Mouse (Mus musculus): ENCODE data around the gene Prph. TPM values are rescaled to one million over a fixed set of nuclear protein-coding genes. Genes with fewer than 3 reads are reported as not detected.

Prph gene
- polyA plus RNA-seq, 1 experiment from 2014 or later: 0.83 TPM

DNA sequence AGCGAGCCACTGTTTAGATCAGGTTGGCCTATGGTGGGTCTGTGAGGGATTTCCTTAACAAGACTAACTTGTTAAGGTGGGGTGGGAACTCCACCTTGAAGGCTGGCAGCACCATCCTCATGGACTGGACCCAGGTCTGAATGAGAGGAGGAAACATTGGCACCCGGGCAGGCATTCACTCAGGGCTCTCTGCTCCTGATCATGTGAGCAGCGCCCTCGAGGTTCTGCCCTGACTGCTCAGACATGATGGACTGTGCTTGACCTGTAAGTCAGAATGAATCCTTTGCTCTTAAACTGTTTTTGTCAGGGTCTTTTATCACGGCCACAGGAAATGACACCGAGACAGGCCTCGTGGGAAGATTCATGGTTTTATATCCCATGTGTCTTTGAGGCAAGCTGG lies 50.3 kb downstream of the Prph start:
- no peak overlapping the region for H3K4me2 ChIP-seq
- peaks cover 4% of the 10 kb centered on the region; the same call in 1 of the 2 replicates for H3K36me3 ChIP-seq (replicated peaks)
- no peaks in the 10 kb centered on the region for H3K4me1 ChIP-seq (replicated peaks)
- H3K4me3 ChIP-seq (replicated peaks): no peak overlapping the region
- ATAC-seq (ENCODE audit: insufficient read depth): no peak
- H3K9me3 ChIP-seq (replicated peaks): no peaks in the 10 kb centered on the region
- no peak overlapping the region for H3K27ac ChIP-seq (replicated peaks)
- 37% methylated on average over 7 of the region's 7 CpGs for WGBS (ENCODE audit: insufficient replicate concordance)
- H3K27me3 ChIP-seq: peaks cover 18% of the 10 kb centered on the region
- no peak overlapping the region for H3K9ac ChIP-seq

DNA sequence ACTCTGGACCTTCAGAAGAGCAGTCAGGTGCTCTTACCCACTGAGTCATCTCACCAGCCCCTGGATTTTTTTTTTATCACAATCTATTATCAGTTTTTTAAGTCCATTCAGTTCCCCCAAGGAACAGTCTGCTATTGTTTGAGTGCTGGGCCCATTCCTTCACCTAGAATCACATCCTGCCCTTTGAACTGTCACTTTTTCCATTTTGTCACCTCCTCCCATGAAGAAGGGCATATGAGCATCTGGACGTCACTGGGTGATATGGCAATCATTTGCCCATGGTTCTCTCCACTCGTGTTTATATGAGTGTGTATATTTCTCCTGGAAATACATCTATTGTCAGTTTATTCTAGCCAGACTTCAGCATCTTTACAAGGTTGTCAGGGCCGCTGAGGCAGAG lies 52.9 kb downstream of the Prph start:
- Histone ChIP-seq H3K4me1 (replicated peaks) (no peaks in the 10 kb centered on the region), H3K9me3 (replicated peaks) (no peaks in the 10 kb centered on the region), H3K9ac (no peak overlapping the region), H3K36me3 (replicated peaks) (peaks cover 4% of the 10 kb centered on the region; the same call in 1 of the 2 replicates), H3K27ac (replicated peaks) (no peak overlapping the region), H3K4me2 (no peak overlapping the region), H3K27me3 (0 out of 2 replicates have a peak, but pooled peaks cover 3% of the 10 kb centered on the region), H3K4me3 (replicated peaks) (no peak overlapping the region)
- 57% methylated on average over 3 of the region's 3 CpGs for WGBS (ENCODE audit: insufficient replicate concordance)
- ATAC-seq (ENCODE audit: insufficient read depth): no peak

Small RNA genes within 50 kb of the gene (microRNA-seq; reads per million reads assigned to microRNA genes)
- gene Mir6960: 4.1 reads per million, percentile 11 among the genes with 10 or more reads in this experiment

Other genes starting within 250 kb of the Prph start
- gene Ddn, start 245.7 kb upstream of the Prph start, polyA plus RNA-seq (2015; fragmentation: Nextera tagmentation; extraction: Ambion mirVana): not detected in 2 replicates
- gene Prkag1, start 223.7 kb upstream of the Prph start, polyA plus RNA-seq (2015; fragmentation: Nextera tagmentation; extraction: Ambion mirVana): 94.1 and 95.7 TPM in 2 replicates
- 3.7 and 4.2 TPM in 2 replicates for gene Kmt2d, start 184.0 kb upstream of the Prph start, polyA plus RNA-seq (2015; fragmentation: Nextera tagmentation; extraction: Ambion mirVana)
- 2.9 and 3.0 TPM in 2 replicates for gene Rhebl1, start 160.6 kb upstream of the Prph start, polyA plus RNA-seq (2015; fragmentation: Nextera tagmentation; extraction: Ambion mirVana)
- 0.08 and 0.12 TPM in 2 replicates for gene Dhh, start 156.6 kb upstream of the Prph start, polyA plus RNA-seq (2015; fragmentation: Nextera tagmentation; extraction: Ambion mirVana)
- 4.7 and 4.8 TPM in 2 replicates for gene Lmbr1l, start 136.9 kb upstream of the Prph start, polyA plus RNA-seq (2015; fragmentation: Nextera tagmentation; extraction: Ambion mirVana)
- 1,053 and 1,106 TPM in 2 replicates for gene Tuba1b, start 120.6 kb upstream of the Prph start, polyA plus RNA-seq (2015; fragmentation: Nextera tagmentation; extraction: Ambion mirVana)
- gene Gm49450, start 101.6 kb upstream of the Prph start, polyA plus RNA-seq (2015; fragmentation: Nextera tagmentation; extraction: Ambion mirVana): not detected in 2 replicates
- 71.7 and 75.1 TPM in 2 replicates for gene Tuba1a, start 101.5 kb upstream of the Prph start, polyA plus RNA-seq (2015; fragmentation: Nextera tagmentation; extraction: Ambion mirVana)
- 271 and 291 TPM in 2 replicates for gene Tuba1c, start 25.3 kb upstream of the Prph start, polyA plus RNA-seq (2015; fragmentation: Nextera tagmentation; extraction: Ambion mirVana)
- gene Troap, start 19.4 kb downstream of the Prph start, polyA plus RNA-seq (2015; fragmentation: Nextera tagmentation; extraction: Ambion mirVana): 14.6 and 15.9 TPM in 2 replicates
- not detected in 2 replicates for gene C1ql4, start 32.6 kb downstream of the Prph start, polyA plus RNA-seq (2015; fragmentation: Nextera tagmentation; extraction: Ambion mirVana)
- gene Dnajc22, start 38.0 kb downstream of the Prph start, polyA plus RNA-seq (2015; fragmentation: Nextera tagmentation; extraction: Ambion mirVana): 18.1 and 21.5 TPM in 2 replicates
- 6.7 and 7.7 TPM in 2 replicates for gene Spats2, start 70.7 kb downstream of the Prph start, polyA plus RNA-seq (2015; fragmentation: Nextera tagmentation; extraction: Ambion mirVana)
- gene Kcnh3, start 169.7 kb downstream of the Prph start, polyA plus RNA-seq (2015; fragmentation: Nextera tagmentation; extraction: Ambion mirVana): 0.12 and 0.30 TPM in 2 replicates
- gene Mcrs1, start 196.8 kb downstream of the Prph start, polyA plus RNA-seq (2015; fragmentation: Nextera tagmentation; extraction: Ambion mirVana): 42.8 and 46.2 TPM in 2 replicates
- gene Prpf40b, start 239.9 kb downstream of the Prph start, polyA plus RNA-seq (2015; fragmentation: Nextera tagmentation; extraction: Ambion mirVana): 6.6 and 8.8 TPM in 2 replicates
- gene Fam186b, start 240.7 kb downstream of the Prph start, polyA plus RNA-seq (2015; fragmentation: Nextera tagmentation; extraction: Ambion mirVana): not detected in 2 replicates

All from liver, embryonic 15.5 days (tissue).